Mouse (Mus musculus): ENCODE data around the gene Mlh3. TPM values are rescaled to one million over a fixed set of nuclear protein-coding genes. Genes with fewer than 3 reads are reported as not detected.

The Mlh3 gene
- total and polyA plus RNA-seq, 3 experiments = 7.8 to 9.8 (median 8.3) TPM

GRCm38 (mm10) chr12:85292906-85293305, 22.5 kb upstream of the Mlh3 start:
- Histone ChIP-seq H3K4me2 (ENCODE audit: insufficient read depth, low read depth, poor library complexity, severe bottlenecking) (no peak overlapping the region), H3K9ac (ENCODE audit: insufficient read depth, low read depth) (no peak overlapping the region), H3K4me1 (ENCODE audit: control insufficient read depth in 1 of 2, insufficient read depth in 2 of 2) (peaks cover 7 to 25% of the 10 kb centered on the region in 2 experiments; a peak in 3 of 4 replicates), H3K36me3 (replicated peaks in 1 of 2; ENCODE audit: control insufficient read depth in 1 of 2, insufficient read depth in 1 of 2, low read length in 1 of 2) (peaks cover 0 to 3% of the 10 kb centered on the region in 2 experiments), H3K4me3 (replicated peaks in 1 of 3; ENCODE audit: low read depth in 2 of 3, low read length in 2 of 3, poor library complexity in 1 of 3) (no peak overlapping the region), H3K27ac (ENCODE audit: insufficient read depth, low read depth) (no peak overlapping the region), H3K9me3 (replicated peaks; ENCODE audit: low read length) (peaks cover 12% of the 10 kb centered on the region), H3K27me3 (replicated peaks) (peaks cover 13% of the 10 kb centered on the region), H3K79me2 (replicated peaks; ENCODE audit: control insufficient read depth, extremely low read depth, insufficient read depth, poor library complexity, severe bottlenecking) (no peaks in the 10 kb centered on the region)
- TF ChIP-seq CTCF (conservative IDR thresholded peaks at IDR 0.05 in 1 of 2, IDR thresholded peaks at IDR 0.05 in 1 of 2; ENCODE audit: low read depth in 2 of 2, low read length in 2 of 2) (peak in 1 of 2 experiments; percentile 47; a peak in 2 of 4 replicates), POLR2AphosphoS2 (IDR thresholded peaks at IDR 0.05; ENCODE audit: low read depth, low read length) (no peak), EP300 (IDR thresholded peaks at IDR 0.05; ENCODE audit: low read length) (no peak), NRF1 (IDR thresholded peaks at IDR 0.05; ENCODE audit: low read depth, low read length) (no peak), KAT2A (IDR thresholded peaks at IDR 0.05; ENCODE audit: insufficient replicate concordance, low read length) (no peak), E2F4 (IDR thresholded peaks at IDR 0.05; ENCODE audit: insufficient replicate concordance, low read depth, low read length) (no peak), POLR2A (IDR thresholded peaks at IDR 0.05; ENCODE audit: low read depth, low read length) (no peak), RAD21 (IDR thresholded peaks at IDR 0.05; ENCODE audit: low read depth, low read length) (peak; percentile 19), ZC3H11A (IDR thresholded peaks at IDR 0.05; ENCODE audit: low read depth, low read length) (no peak), SMC3 (IDR thresholded peaks at IDR 0.05; ENCODE audit: low read depth, low read length) (peak; percentile 30), ZMIZ1 (IDR thresholded peaks at IDR 0.05; ENCODE audit: low read depth, low read length) (no peak), MXI1 (IDR thresholded peaks at IDR 0.05; ENCODE audit: low read depth, low read length) (no peak), SIN3A (IDR thresholded peaks at IDR 0.05; ENCODE audit: low read length) (no peak), GABPA (IDR thresholded peaks at IDR 0.05; ENCODE audit: insufficient replicate concordance, low read depth, low read length) (no peak), ETS1 (conservative IDR thresholded peaks at IDR 0.05; ENCODE audit: low read depth, low read length) (no peak)
- in situ Hi-C loops (cut with MboI; ENCODE audit: low pct_ligation_motif_present, low pct_unique_long_range_greater_than_20kb, low sequenced_read_pairs) (loop anchor here (10.0 kb wide), 1 partner anchor 128 kb away; no protein-coding TSS in a partner anchor), dilution Hi-C loops (cut with MboI; ENCODE audit: extremely low pct_ligation_motif_present, extremely low pct_unique_long_range_greater_than_20kb, low sequenced_read_pairs) (no loop called here)
- no peak for DNase-seq (ENCODE audit: extremely low read depth)

DNA sequence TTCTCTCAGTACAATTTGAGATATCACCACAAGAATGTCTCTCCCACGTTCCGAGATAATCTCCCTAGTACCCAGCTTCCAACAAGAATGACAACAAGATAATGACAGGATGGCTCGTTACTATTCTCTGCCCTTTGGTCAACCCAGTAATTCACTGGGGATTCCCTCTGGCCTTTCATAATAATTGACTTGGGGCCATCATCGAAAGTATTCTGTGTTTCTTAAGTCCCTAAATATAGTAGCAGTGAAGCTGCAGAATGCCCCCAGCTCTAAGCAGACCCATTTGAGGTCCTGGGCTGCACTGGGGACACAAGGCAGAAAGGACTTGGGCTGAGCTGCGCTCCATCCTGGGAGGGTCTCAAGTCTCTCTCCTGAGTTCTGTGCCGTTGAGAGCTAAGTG, 21.9 kb upstream of the Mlh3 start:
- H3K36me3 ChIP-seq (replicated peaks in 1 of 2; ENCODE audit: control insufficient read depth in 1 of 2, insufficient read depth in 1 of 2, low read length in 1 of 2) = no peaks in the 10 kb centered on the region
- peak overlapping the region; percentile 26; the same call in 1 of the 2 replicates for H3K4me2 ChIP-seq (ENCODE audit: insufficient read depth, low read depth, poor library complexity, severe bottlenecking)
- peak overlapping the region; percentile 21; the same call in 1 of the 2 replicates for H3K9ac ChIP-seq (ENCODE audit: insufficient read depth, low read depth)
- H3K79me2 ChIP-seq (replicated peaks; ENCODE audit: control insufficient read depth, extremely low read depth, insufficient read depth, poor library complexity, severe bottlenecking) = no peaks in the 10 kb centered on the region
- H3K4me3 ChIP-seq (replicated peaks in 1 of 3; ENCODE audit: low read depth in 2 of 3, low read length in 2 of 3, poor library complexity in 1 of 3) = no peak overlapping the region
- peak; percentile 85; the same call in 1 of the 2 replicates for TF ChIP-seq MEF2A (IDR thresholded peaks at IDR 0.05; ENCODE audit: borderline replicate concordance, low read depth, low read length)
- TF ChIP-seq USF2 (conservative IDR thresholded peaks at IDR 0.05; ENCODE audit: low read depth, low read length) = no peak
- TF ChIP-seq BHLHE40 (IDR thresholded peaks at IDR 0.05; ENCODE audit: low read depth, low read length) = 0 out of 2 replicates have a peak, but pooled peaks have one; percentile 10
- no peak for TF ChIP-seq NRF1 (IDR thresholded peaks at IDR 0.05; ENCODE audit: low read depth, low read length)
- TF ChIP-seq TCF12 (IDR thresholded peaks at IDR 0.05; ENCODE audit: low read depth, low read length) = no peak
- TF ChIP-seq ZMIZ1 (IDR thresholded peaks at IDR 0.05; ENCODE audit: low read depth, low read length) = no peak
- no peak for TF ChIP-seq RCOR1 (conservative IDR thresholded peaks at IDR 0.05; ENCODE audit: low read depth, low read length)
- TF ChIP-seq ETS1 (conservative IDR thresholded peaks at IDR 0.05; ENCODE audit: low read depth, low read length) = peak; percentile 37; the same call in 1 of the 2 replicates
- no peak for TF ChIP-seq KAT2A (IDR thresholded peaks at IDR 0.05; ENCODE audit: insufficient replicate concordance, low read length)
- dilution Hi-C loops (cut with MboI; ENCODE audit: extremely low pct_ligation_motif_present, extremely low pct_unique_long_range_greater_than_20kb, low sequenced_read_pairs) = no loop called here
- in situ Hi-C loops (cut with MboI; ENCODE audit: low pct_ligation_motif_present, low pct_unique_long_range_greater_than_20kb, low sequenced_read_pairs) = loop anchor here (10.0 kb wide), 1 partner anchor 127 kb away; no protein-coding TSS in a partner anchor
- H3K27me3 ChIP-seq (replicated peaks) = peaks cover 13% of the 10 kb centered on the region
- no peak for DNase-seq (ENCODE audit: extremely low read depth)
- peaks cover 12% of the 10 kb centered on the region for H3K9me3 ChIP-seq (replicated peaks; ENCODE audit: low read length)
- H3K4me1 ChIP-seq (ENCODE audit: control insufficient read depth in 1 of 2, insufficient read depth in 2 of 2) = peaks cover 7 to 28% of the 10 kb centered on the region in 2 experiments; a peak in 3 of 4 replicates
- H3K27ac ChIP-seq (ENCODE audit: insufficient read depth, low read depth) = no peak overlapping the region; the same call in 1 of the 2 replicates
